Mouse (Mus musculus) large intestine, adult 2 months (tissue): Measurements from ENCODE around the gene Ocln. TPM values are rescaled to one million over a fixed set of nuclear protein-coding genes. Genes with fewer than 3 reads are reported as not detected.

Experiments
- DNase-seq: peaks from one replicate; pipeline ENCODE4 v3.0.0-alpha.2; 2012; ENCODE audit warnings: low read depth, low spot score
- WGBS: fragments of 180-500 bp; shearing (Covaris S2); methylation state at CpG from one replicate; pipeline ENCODE4 v1.1.7; 2018; 5-methylcytosine and 5-hydroxymethylcytosine counted together
- polyA plus RNA-seq: library from polyadenylated mRNA; depleted of rRNA; stranded (reverse); fragments of >200 nt; gene quantifications from 2 replicates; pipeline ENCODE4 v1.2.3, GENCODE M21; 2012

The Ocln gene
- polyA plus RNA-seq, 1 experiment, result 31.6 TPM

DNA sequence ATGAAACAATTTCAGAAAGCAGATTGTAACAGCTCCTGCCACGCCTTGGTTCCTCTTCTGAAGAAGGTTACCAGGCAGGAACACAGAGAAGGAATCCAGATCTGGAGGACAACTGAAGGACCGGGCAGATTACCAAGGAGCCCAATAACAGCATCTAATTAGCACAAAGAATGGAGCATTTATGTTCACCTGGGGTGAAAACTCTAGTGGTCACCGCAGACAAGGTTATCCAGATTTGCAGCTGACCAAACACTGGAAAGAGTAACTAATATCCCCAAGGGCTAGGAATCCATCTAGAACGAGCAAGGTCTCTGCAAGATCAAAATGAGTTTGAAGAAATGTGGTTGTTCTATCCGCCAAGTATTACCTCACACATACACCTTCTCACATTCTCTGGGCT lies 5.2 kb downstream of the Ocln start:
- 60% methylated on average over 5 of the region's 5 CpGs for WGBS
- no peak for DNase-seq

GRCm38 (mm10) chr13:100545510-100545909 lies 7.0 kb downstream of the Ocln start:
- WGBS, result 23% methylated on average over 3 of the region's 3 CpGs
- DNase-seq, result no peak

- DNase-seq, result peak; percentile 50
- WGBS, result 24% methylated on average over 4 of the region's 4 CpGs
Measured at GRCm38 (mm10) chr13:100544220-100544662, 8.3 kb downstream of the Ocln start.

GRCm38 (mm10) chr13:100543011-100543767 lies 9.3 kb downstream of the Ocln start:
- WGBS, result 28% methylated on average over 10 of the region's 10 CpGs
- DNase-seq, result peak; percentile 57

- DNase-seq, result no peak
- 49% methylated on average over 3 of the region's 3 CpGs for WGBS
Measured at GRCm38 (mm10) chr13:100536149-100536548, 16.4 kb downstream of the Ocln start.

GRCm38 (mm10) chr13:100532788-100533365 lies 19.6 kb downstream of the Ocln start:
- WGBS, result 13% methylated on average over 6 of the region's 6 CpGs
- DNase-seq, result no peak

- no peak for DNase-seq
- WGBS, result 58% methylated on average over 6 of the region's 6 CpGs
Measured at GRCm38 (mm10) chr13:100526649-100527038, 25.9 kb downstream of the Ocln start.

DNA sequence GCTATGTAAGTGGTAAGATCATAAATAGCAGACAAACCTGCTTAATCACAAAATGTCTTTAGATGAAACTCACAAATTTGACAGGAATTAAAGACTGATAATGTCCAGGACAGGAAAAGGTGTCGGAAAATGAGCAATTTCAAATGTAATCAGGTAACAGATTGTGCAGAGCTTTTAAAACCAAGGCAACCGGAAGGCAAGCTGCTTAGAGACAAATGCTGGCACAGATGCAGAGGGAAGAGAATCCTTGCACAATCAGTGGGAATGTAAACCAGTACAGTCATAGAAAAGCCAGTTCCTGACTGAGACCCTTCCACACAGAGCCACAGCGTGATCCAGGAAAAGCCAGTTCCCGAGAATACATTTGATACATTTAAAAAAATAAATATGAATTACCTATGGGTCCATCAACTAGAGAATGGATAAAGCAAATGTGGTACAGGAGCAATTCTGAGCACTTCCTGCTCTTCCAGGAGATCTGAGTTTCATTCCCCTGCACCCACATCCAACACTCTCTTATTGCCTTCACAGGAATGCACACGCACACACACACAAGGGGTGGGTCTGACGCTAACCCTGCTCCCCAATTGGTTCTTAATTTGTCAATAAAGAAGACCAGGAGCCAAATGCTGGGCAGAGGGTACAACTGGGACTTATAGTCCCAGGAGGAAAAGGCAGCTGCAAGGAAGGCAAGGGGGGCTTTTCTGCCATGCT lies 26.4 kb downstream of the Ocln start:
- WGBS, result 69% methylated on average over 6 of the region's 6 CpGs

GRCm38 (mm10) chr13:100524896-100525295 lies 27.6 kb downstream of the Ocln start:
- DNase-seq, result no peak
- 81% methylated on average over 6 of the region's 6 CpGs for WGBS

More for the DNA sequence above, 26.4 kb downstream of the Ocln start:
- no peak for DNase-seq

GRCm38 (mm10) chr13:100523698-100524097 lies 28.8 kb downstream of the Ocln start:
- DNase-seq, result no peak
- WGBS, result 87% methylated on average over 2 of the region's 2 CpGs

DNA sequence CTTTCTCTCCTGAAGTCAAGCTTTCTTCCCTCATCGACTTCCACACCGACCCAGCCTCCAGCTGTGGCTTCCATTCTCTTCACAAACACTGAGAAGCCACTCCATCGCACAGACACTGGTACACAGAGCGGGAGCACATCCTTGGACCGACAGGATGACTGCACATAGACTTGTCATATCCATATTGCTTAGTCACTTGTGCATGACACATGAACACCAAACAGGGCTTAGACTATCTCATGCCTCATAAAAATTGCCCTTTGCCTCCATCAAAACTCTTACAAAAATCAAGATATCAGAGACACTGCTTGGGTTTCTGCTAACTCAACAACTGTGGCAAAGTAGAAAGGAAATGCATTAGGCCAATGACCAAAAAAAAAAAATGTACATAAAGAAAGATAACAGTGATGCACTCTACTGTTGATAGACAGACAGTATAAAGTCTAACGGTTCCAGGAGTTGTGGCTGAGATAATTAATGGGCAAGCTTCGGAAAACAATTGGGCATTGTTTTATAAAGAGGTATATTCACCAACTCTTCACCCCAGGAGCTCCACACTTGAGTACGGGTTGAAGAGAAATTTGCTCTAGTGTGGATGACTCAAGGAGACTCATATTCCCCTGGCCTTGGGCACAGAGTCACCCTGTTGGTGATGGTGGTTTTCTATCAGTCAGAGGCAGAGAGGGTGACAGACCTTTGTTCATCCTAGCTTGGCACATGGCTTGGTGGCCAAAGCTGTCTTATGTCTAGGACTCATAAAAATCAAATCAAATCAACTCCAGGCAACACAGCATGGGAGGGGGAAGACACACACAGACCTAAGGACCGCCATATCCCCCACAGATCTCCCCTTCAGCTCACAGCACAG lies 30.6 kb downstream of the Ocln start:
- no peak for DNase-seq
- 65% methylated on average over 9 of the region's 9 CpGs for WGBS

DNA sequence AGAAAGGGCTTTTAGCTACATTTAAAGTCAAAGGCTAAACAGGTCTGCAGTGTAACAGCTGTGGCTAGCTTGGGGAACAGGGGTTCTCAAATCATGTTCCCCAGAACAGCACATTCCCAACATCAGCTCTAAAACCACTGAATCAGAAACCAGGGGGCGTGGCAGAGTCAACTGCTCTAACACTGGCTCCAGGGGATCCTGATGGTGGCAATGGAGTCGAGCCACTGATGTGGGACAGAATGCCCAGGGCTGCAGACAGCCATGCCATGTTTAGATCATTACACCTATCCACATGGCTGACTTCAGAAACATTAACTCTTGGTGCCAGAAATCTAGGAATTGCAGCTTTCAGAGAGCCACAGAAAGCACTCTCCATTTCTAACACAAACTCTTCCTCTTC lies 33.4 kb downstream of the Ocln start:
- 56% methylated on average over 2 of the region's 2 CpGs for WGBS
- no peak for DNase-seq

- WGBS, result 21% methylated on average over 6 of the region's 6 CpGs
- DNase-seq, result no peak
Measured at GRCm38 (mm10) chr13:100518191-100518590, 34.3 kb downstream of the Ocln start.

DNA sequence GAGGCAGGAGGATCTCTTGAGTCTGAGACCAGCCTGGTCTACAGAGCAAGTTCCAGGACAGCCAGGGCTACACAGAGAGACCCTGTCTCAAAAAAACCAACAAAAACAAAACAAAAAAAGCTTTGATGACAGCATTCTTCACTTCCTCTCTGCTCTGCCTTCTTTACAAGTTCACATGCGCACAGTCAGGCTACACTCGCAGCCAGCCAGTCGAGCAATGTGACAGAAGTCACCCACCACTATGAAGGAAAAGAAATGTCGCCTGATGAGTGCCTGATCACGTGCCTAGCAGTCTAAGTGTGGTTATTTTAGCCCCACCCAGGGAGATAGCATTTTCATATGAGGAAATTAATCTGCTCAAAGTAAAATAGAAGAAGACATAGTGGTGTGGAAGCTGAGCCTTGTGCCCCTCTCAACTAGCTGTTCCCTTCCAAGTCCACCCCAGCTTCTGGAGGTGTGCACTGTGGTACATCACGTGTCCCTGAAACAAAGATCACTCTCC lies 34.8 kb downstream of the Ocln start:
- 30% methylated on average over 6 of the region's 6 CpGs for WGBS
- DNase-seq, result no peak

GRCm38 (mm10) chr13:100516213-100517105 lies 36.1 kb downstream of the Ocln start:
- WGBS, result 40% methylated on average over 12 of the region's 12 CpGs
- DNase-seq, result no peak

GRCm38 (mm10) chr13:100512792-100513191 lies 39.7 kb downstream of the Ocln start:
- WGBS, result 64% methylated on average over 2 of the region's 2 CpGs

GRCm38 (mm10) chr13:100511860-100512364 lies 40.6 kb downstream of the Ocln start:
- 77% methylated on average over 4 of the region's 4 CpGs for WGBS
- no peak for DNase-seq

More at GRCm38 (mm10) chr13:100512792-100513191, 39.7 kb downstream of the Ocln start:
- DNase-seq, result no peak

GRCm38 (mm10) chr13:100511146-100511859 lies 41.2 kb downstream of the Ocln start:
- DNase-seq, result no peak
- WGBS, result 79% methylated on average over 7 of the region's 7 CpGs
